Comparison of ENCODE assay signal across 10 mouse cellular contexts in the genomic region with DNA sequence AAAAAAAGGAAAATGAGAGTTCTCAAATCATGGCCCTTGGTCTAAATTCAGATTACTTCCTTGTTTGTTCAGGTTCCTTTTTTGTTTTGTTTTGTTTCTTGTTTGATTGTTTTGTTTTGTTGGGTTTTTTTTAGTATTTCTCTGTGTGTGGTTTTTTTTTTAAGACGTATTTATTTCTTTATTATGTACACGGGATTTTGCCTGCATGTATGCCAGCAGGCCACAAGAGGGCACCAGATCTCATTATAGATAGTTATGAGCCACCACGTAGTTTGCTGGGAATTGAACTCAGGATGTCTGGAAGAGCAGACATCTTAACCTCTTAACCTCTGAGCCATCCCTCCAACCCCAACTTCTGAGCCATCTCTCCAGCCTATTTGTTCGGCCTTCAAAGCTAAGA. TPM values are rescaled to one million over a fixed set of nuclear protein-coding genes. Genes with fewer than 3 reads are reported as not detected.
A peak's percentile ranks its signal among the peaks of the same experiment; 100 is the strongest.
DNase-seq lines count a peak whose midpoint lies in the region; ATAC-seq and TF ChIP-seq lines count a peak whose summit lies in the region.
"Had no signal": no experiment of that assay in that cellular context is flagged by ENCODE, and none has a peak within 500 bp of the region (broad histone marks: within the 10 kb centered on the region; RNA-seq: fewer than 3 reads in every experiment).

No protein-coding gene starts in this region.

- no peak for TF ChIP-seq POLR2A in liver, adult 2 months (IDR thresholded peaks at IDR 0.05; ENCODE audit: extremely low read depth, insufficient read depth, low read length)
- no peak for TF ChIP-seq POLR2A in bone marrow, adult 2 months (IDR thresholded peaks at IDR 0.05; ENCODE audit: borderline replicate concordance, control insufficient read depth, low read depth, low read length)

- peak; percentile 59 to 62 for DNase-seq in cerebellum, postnatal 10 days
- no peak for DNase-seq in cerebellum, postnatal 4 days (ENCODE audit: low spot score in 2 of 2)
- peak; percentile 53 for DNase-seq in liver, adult 2 months (ENCODE audit: extremely low read depth, low read depth, low spot score)
- DNase-seq in large intestine, adult 2 months (ENCODE audit: low read depth, low spot score), result peak; percentile 10
- DNase-seq in thymus, postnatal 14 days, result peak; percentile 44
- no peak for DNase-seq in layer of hippocampus, postnatal 10 days (ENCODE audit: low spot score in 2 of 2)

- H3K4me3 ChIP-seq in liver, adult 2 months (ENCODE audit: insufficient read depth, low read depth, low read length), result no peak overlapping the region
- H3K4me3 ChIP-seq in liver, embryonic 12.5 days, result no peak overlapping the region
- H3K4me3 ChIP-seq in bone marrow, adult 2 months (replicated peaks; ENCODE audit: control insufficient read depth, low read depth, low read length), result no peak overlapping the region
- H3K4me3 ChIP-seq: hindbrain, embryonic 15.5 days had no signal

- H3K79me2 ChIP-seq in liver, adult 2 months (ENCODE audit: control insufficient read depth, insufficient read depth, low read length), result no peaks in the 10 kb centered on the region

- ATAC-seq in liver, embryonic 12.5 days, result no peak

- no peak overlapping the region for H3K9ac ChIP-seq in liver, adult 2 months (ENCODE audit: low read depth, low read length)
- H3K9ac ChIP-seq in liver, embryonic 12.5 days, result no peak overlapping the region
- H3K9ac ChIP-seq: hindbrain, embryonic 15.5 days had no signal

- no peaks in the 10 kb centered on the region for H3K27me3 ChIP-seq in liver, adult 2 months (ENCODE audit: control insufficient read depth, insufficient read depth, low read length)
- H3K27me3 ChIP-seq in liver, embryonic 12.5 days (replicated peaks), result no peaks in the 10 kb centered on the region
- H3K27me3 ChIP-seq: hindbrain, embryonic 15.5 days had no signal

- no peak overlapping the region for H3K4me2 ChIP-seq in liver, embryonic 12.5 days
- H3K4me2 ChIP-seq: hindbrain, embryonic 15.5 days had no signal

- WGBS in liver, adult 2 months, result 28% methylated on average over 4 of the region's 4 CpGs
- WGBS in liver, embryonic 12.5 days (ENCODE audit: insufficient replicate concordance), result 17% methylated on average over 4 of the region's 4 CpGs
- WGBS in bone marrow, adult 2 months, result 17% methylated on average over 4 of the region's 4 CpGs
- 33% methylated on average over 4 of the region's 4 CpGs for WGBS in large intestine, adult 2 months

- peak; percentile 57 for TF ChIP-seq CTCF in liver, adult 2 months (IDR thresholded peaks at IDR 0.05; ENCODE audit: low read depth, low read length)
- 0 out of 2 replicates have a peak, but pooled peaks have one; percentile 19 for TF ChIP-seq CTCF in bone marrow, adult 2 months (IDR thresholded peaks at IDR 0.05; ENCODE audit: control insufficient read depth, insufficient read depth, low read length)

- H3K4me1 ChIP-seq in liver, adult 2 months (ENCODE audit: control insufficient read depth, insufficient read depth, low read length), result no peaks in the 10 kb centered on the region
- no peaks in the 10 kb centered on the region for H3K4me1 ChIP-seq in liver, embryonic 12.5 days
- H3K4me1 ChIP-seq in bone marrow, adult 2 months (ENCODE audit: control insufficient read depth, insufficient read depth, low read length), result no peaks in the 10 kb centered on the region
- H3K4me1 ChIP-seq: hindbrain, embryonic 15.5 days had no signal

- no peaks in the 10 kb centered on the region for H3K9me3 ChIP-seq in liver, embryonic 12.5 days (replicated peaks)
- H3K9me3 ChIP-seq: hindbrain, embryonic 15.5 days had no signal

- H3K36me3 ChIP-seq in liver, adult 2 months (ENCODE audit: control insufficient read depth, insufficient read depth, low read length), result no peaks in the 10 kb centered on the region
- H3K36me3 ChIP-seq in liver, embryonic 12.5 days, result no peaks in the 10 kb centered on the region
- H3K36me3 ChIP-seq: hindbrain, embryonic 15.5 days had no signal

- no peak overlapping the region for H3K27ac ChIP-seq in liver, adult 2 months (replicated peaks; ENCODE audit: insufficient read depth, low read depth, low read length)
- no peak overlapping the region for H3K27ac ChIP-seq in liver, embryonic 12.5 days
- no peak overlapping the region for H3K27ac ChIP-seq in bone marrow, adult 2 months (ENCODE audit: control insufficient read depth, insufficient read depth, low read depth, low read length, poor library complexity)
- H3K27ac ChIP-seq: hindbrain, embryonic 15.5 days had no signal

RNA-seq across cellular contexts. Expression of gene Saxo1, which starts 20.2 kb away (rescaled TPM):
- not detected in 2 replicates for total RNA-seq in liver, adult 2 months (2014; rRNA removed)
- polyA plus RNA-seq in liver, adult 2 months (2012; rRNA removed), result not detected in 2 replicates
- polyA plus RNA-seq in liver, embryonic 12.5 days (2016; fragmentation: Nextera tagmentation; extraction: Ambion mirVana), result not detected in 2 replicates
- not detected in 2 replicates for polyA plus RNA-seq in bone marrow, adult 2 months (2011; ENCODE audit: insufficient read depth, insufficient read length, low replicate concordance, missing spikeins)
- polyA plus RNA-seq in large intestine, adult 2 months (2012; rRNA removed), result not detected in 2 replicates
- not detected for total RNA-seq in layer of hippocampus, postnatal 10 days (2021)
- polyA plus RNA-seq: hindbrain, embryonic 15.5 days; neural tube, embryonic 14.5 days had no signal

RNA-seq across cellular contexts. Expression of gene Rraga, which starts 37.5 kb away (rescaled TPM):
- total RNA-seq in liver, adult 2 months (2014; rRNA removed), result 18.8 and 21.3 TPM in 2 replicates
- 20.9 and 22.2 TPM in 2 replicates for polyA plus RNA-seq in liver, adult 2 months (2012; rRNA removed)
- polyA plus RNA-seq in liver, embryonic 12.5 days (2016; fragmentation: Nextera tagmentation; extraction: Ambion mirVana), result 29.6 and 30.7 TPM in 2 replicates
- polyA plus RNA-seq in bone marrow, adult 2 months (2011; ENCODE audit: insufficient read depth, insufficient read length, low replicate concordance, missing spikeins), result 19.9 and 33.1 TPM in 2 replicates
- polyA plus RNA-seq in large intestine, adult 2 months (2012; rRNA removed), result 34.8 and 35.0 TPM in 2 replicates
- total RNA-seq in layer of hippocampus, postnatal 10 days (2021), result 100 to 1,000 TPM; 133 to 156 TPM

Comparison
In these comparisons a context has a peak if more than half of its experiments do, and no peak if none do; other contexts are left out.
1. DNase-seq: peak in cerebellum, postnatal 10 days (2 of 2), liver, adult 2 months (single experiment), large intestine, adult 2 months (single experiment) and thymus, postnatal 14 days (single experiment); none in cerebellum, postnatal 4 days (0 of 2) and layer of hippocampus, postnatal 10 days (0 of 2).